Mouse (Mus musculus) frontal cortex, adult (tissue): ENCODE data around the gene Mup15.
"Not testable (repeated sequence)": the region's sequence is repeated elsewhere in the genome, so short reads cannot be mapped to it uniquely, and the experiment has no call there.

ENCODE experiments used
- ATAC-seq: cut with Nextera tagmentation; 2 replicates; pipeline ENCODE4 v1.9.2; 2017; ENCODE audit warnings: mild to moderate bottlenecking, moderate library complexity, mixed read lengths; ENCODE audit not compliant: low TSS enrichment

Mup15 gene

DNA sequence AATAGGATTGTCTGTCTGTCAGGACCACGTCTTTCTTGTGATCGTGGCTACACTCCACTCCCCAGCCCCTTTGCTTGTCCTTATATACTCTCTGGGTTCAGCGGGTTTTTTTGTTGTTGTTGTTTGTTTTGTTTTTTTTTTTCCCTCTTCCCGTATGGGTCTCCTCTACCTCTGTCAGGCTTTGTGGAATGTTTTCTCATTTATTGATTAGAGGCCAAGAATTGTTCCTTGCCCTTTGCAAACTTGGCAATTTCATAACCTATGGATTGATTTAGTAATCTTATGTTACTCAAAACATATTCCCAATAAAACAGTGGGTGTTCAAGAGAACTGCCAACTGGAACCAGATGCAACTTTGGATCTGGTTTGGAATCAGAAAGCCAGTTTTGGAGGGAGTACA lies at the start of gene Mup15:
Mup15 (minus strand) TSS at position 101 of the 400 bp plus-strand sequence.
- ATAC-seq, result not testable (repeated sequence)
